Mouse (Mus musculus) neural tube, embryonic 12.5 days (tissue): ENCODE measurements around the gene Tdo2. TPM values are rescaled to one million over a fixed set of nuclear protein-coding genes. Genes with fewer than 3 reads are reported as not detected.

Experiments used
- ATAC-seq: fragments of 200-750 bp; cut with Nextera tagmentation; 2 replicates; pipeline ENCODE4 v1.8.0; 2017; ENCODE audit warnings: low read depth, mild to moderate bottlenecking, moderate TSS enrichment, moderate library complexity; ENCODE audit not compliant: low FRiP score
- H3K27ac ChIP-seq: fragments of 300-500 bp; sonication (generic); 2 replicates; pipeline ENCODE4 v1.5.1; 2016
- H3K27me3 ChIP-seq: fragments of 300-500 bp; sonication (generic); replicated peaks from 2 replicates; pipeline ENCODE4 v1.6.1; 2016; ENCODE audit warnings: mild to moderate bottlenecking
- H3K36me3 ChIP-seq: fragments of 300-500 bp; sonication (generic); 2 replicates; pipeline ENCODE4 v1.6.1; 2016; ENCODE audit warnings: mild to moderate bottlenecking
- H3K4me1 ChIP-seq: fragments of 300-500 bp; sonication (generic); 2 replicates; pipeline ENCODE4 v1.6.1; 2016
- H3K4me2 ChIP-seq: fragments of 300-500 bp; sonication (generic); replicated peaks from 2 replicates; pipeline ENCODE4 v1.6.1; 2016; ENCODE audit warnings: mild to moderate bottlenecking
- H3K4me3 ChIP-seq: fragments of 300-500 bp; sonication (generic); 2 replicates; pipeline ENCODE4 v1.5.1; 2016
- H3K9ac ChIP-seq: fragments of 300-500 bp; sonication (generic); 2 replicates; pipeline ENCODE4 v1.6.1; 2016; ENCODE audit warnings: mild to moderate bottlenecking
- H3K9me3 ChIP-seq: fragments of 300-500 bp; sonication (generic); 2 replicates; pipeline ENCODE4 v1.6.1; 2016; ENCODE audit warnings: mild to moderate bottlenecking
- WGBS: fragments of 180-500 bp; shearing (Covaris S2); methylation state at CpG from one replicate; pipeline ENCODE4 v1.1.7; 2016; 5-methylcytosine and 5-hydroxymethylcytosine counted together
- polyA plus RNA-seq: library from polyadenylated mRNA; unstranded; fragments of >200 nt; fragmentation: Nextera tagmentation; extraction: Ambion mirVana; gene quantifications from 2 replicates; pipeline ENCODE4 v1.2.1, GENCODE M21; 2016

The Tdo2 gene
- polyA plus RNA-seq, 1 experiment from 2014 or later = 0.05 TPM

GRCm38 (mm10) chr3:81981990-81982389 is 6.0 kb upstream of the Tdo2 start, which contains the start of gene Asic5:
TSS of gene Asic5 (plus strand) at chr3:81982290.
- 88% methylated on average over 5 of the region's 5 CpGs for WGBS
- no peaks in the 10 kb centered on the region for H3K36me3 ChIP-seq
- H3K9me3 ChIP-seq = no peaks in the 10 kb centered on the region
- H3K4me2 ChIP-seq = no peak within 1 kb of the TSS
- H3K9ac ChIP-seq = no peak within 1 kb of the TSS
- H3K4me1 ChIP-seq = no peaks in the 10 kb centered on the region
- no peak within 1 kb of the TSS for H3K4me3 ChIP-seq
- no peak for ATAC-seq
- no peak within 1 kb of the TSS for H3K27ac ChIP-seq
- no peaks in the 10 kb centered on the region for H3K27me3 ChIP-seq

GRCm38 (mm10) chr3:81981576-81981975 is 5.6 kb upstream of the Tdo2 start:
- no peaks in the 10 kb centered on the region for H3K9me3 ChIP-seq
- H3K27me3 ChIP-seq = no peaks in the 10 kb centered on the region
- no peak overlapping the region for H3K4me2 ChIP-seq
- ATAC-seq = no peak
- 92% methylated on average over 5 of the region's 5 CpGs for WGBS
- H3K9ac ChIP-seq = no peak overlapping the region
- no peak overlapping the region for H3K4me3 ChIP-seq
- H3K4me1 ChIP-seq = no peaks in the 10 kb centered on the region
- H3K27ac ChIP-seq = no peak overlapping the region
- H3K36me3 ChIP-seq = no peaks in the 10 kb centered on the region

DNA sequence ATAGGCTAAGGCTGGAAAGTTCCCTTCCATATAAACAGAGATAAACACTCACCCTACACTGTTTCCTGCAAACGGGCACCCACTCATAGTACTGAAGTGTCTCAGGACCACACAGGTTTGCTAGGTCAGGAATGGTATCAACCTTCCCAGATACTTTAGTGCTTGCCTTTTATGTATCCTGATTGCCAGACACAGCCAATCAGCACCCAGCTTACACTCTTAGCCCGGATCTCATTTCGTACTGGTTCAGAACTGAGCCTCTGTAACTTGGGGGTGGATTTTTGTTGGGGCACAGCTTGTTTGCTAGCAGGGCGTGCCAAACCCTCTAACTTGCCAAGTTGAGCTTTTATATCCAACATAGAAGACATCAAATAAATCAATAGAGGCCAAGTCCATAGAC is 395 bp downstream of the Tdo2 start:
- 85% methylated on average over 4 of the region's 4 CpGs for WGBS
- H3K9ac ChIP-seq = no peak overlapping the region

DNA sequence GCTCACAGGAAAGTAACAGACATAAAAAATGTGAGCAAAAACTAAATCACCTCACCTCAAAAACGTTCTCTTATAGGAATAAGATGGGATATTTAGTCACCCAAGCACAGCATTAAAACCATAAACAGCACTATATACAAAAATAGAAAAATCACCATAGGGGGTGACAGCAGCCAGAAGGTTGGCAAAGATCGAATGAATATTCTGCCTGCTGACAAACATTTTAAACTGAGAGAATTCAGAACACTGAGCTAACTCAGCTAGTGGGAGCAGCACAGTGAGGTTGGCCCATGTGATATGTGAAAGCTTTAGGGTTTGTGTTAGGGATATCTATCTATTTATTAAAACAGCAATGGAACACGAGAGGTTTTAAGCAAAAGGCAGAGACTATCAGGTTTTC is 11.4 kb downstream of the Tdo2 start:
- no peak overlapping the region for H3K4me3 ChIP-seq
- H3K9me3 ChIP-seq = no peaks in the 10 kb centered on the region
- ATAC-seq = no peak
- no peak overlapping the region for H3K27ac ChIP-seq
- H3K9ac ChIP-seq = no peak overlapping the region
- H3K4me2 ChIP-seq = no peak overlapping the region
- H3K27me3 ChIP-seq = no peaks in the 10 kb centered on the region
- no peaks in the 10 kb centered on the region for H3K36me3 ChIP-seq
- H3K4me1 ChIP-seq = no peaks in the 10 kb centered on the region
- 67% methylated on average over 3 of the region's 3 CpGs for WGBS

More for the DNA sequence above, 395 bp downstream of the Tdo2 start:
- Histone ChIP-seq H3K27me3 (no peaks in the 10 kb centered on the region), H3K36me3 (no peaks in the 10 kb centered on the region), H3K4me2 (no peak overlapping the region), H3K4me1 (no peaks in the 10 kb centered on the region), H3K27ac (no peak overlapping the region), H3K4me3 (no peak overlapping the region), H3K9me3 (no peaks in the 10 kb centered on the region)
- ATAC-seq = no peak

- H3K9ac ChIP-seq = no peak overlapping the region
- no peaks in the 10 kb centered on the region for H3K4me1 ChIP-seq
- H3K9me3 ChIP-seq = no peaks in the 10 kb centered on the region
- no peak for ATAC-seq
- no peak overlapping the region for H3K4me3 ChIP-seq
- no peaks in the 10 kb centered on the region for H3K36me3 ChIP-seq
- H3K27ac ChIP-seq = no peak overlapping the region
- WGBS = 84% methylated on average over 5 of the region's 5 CpGs
- no peaks in the 10 kb centered on the region for H3K27me3 ChIP-seq
- H3K4me2 ChIP-seq = no peak overlapping the region
Measured at GRCm38 (mm10) chr3:81963768-81964167, 12.2 kb downstream of the Tdo2 start.

DNA sequence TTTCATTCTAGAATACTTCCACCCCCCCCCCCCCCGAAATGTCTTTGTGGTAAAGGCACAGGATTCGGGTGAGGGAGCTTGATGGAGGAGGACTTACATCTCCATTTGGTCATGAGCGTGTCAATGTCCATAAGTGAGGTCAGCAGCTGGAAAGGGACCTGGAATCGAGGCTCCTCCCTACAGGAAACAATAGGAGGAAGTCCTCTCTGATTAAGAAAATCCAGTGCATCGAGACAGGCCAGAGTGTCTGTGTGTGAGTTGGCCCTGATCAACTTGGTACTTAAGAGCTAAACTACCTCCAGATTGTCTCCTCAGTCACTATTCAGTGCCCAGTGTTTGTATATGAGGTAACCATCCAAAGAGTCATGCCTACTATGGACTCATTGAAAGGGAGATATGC is 14.7 kb downstream of the Tdo2 start:
- Histone ChIP-seq H3K27me3 (no peaks in the 10 kb centered on the region), H3K4me1 (no peaks in the 10 kb centered on the region), H3K27ac (no peak overlapping the region), H3K4me2 (no peak overlapping the region), H3K4me3 (no peak overlapping the region), H3K9me3 (no peaks in the 10 kb centered on the region), H3K9ac (no peak overlapping the region), H3K36me3 (no peaks in the 10 kb centered on the region)
- ATAC-seq = no peak
- 92% methylated on average over 5 of the region's 5 CpGs for WGBS

GRCm38 (mm10) chr3:81957484-81957883 is 18.5 kb downstream of the Tdo2 start:
- no peak for ATAC-seq
- Histone ChIP-seq H3K4me3 (no peak overlapping the region), H3K9me3 (no peaks in the 10 kb centered on the region), H3K36me3 (no peaks in the 10 kb centered on the region), H3K27me3 (no peaks in the 10 kb centered on the region), H3K4me2 (no peak overlapping the region), H3K4me1 (no peaks in the 10 kb centered on the region), H3K9ac (no peak overlapping the region), H3K27ac (no peak overlapping the region)
- 79% methylated on average over 5 of the region's 5 CpGs for WGBS

- no peak overlapping the region for H3K4me2 ChIP-seq
- H3K36me3 ChIP-seq = no peaks in the 10 kb centered on the region
- H3K9ac ChIP-seq = no peak overlapping the region
- WGBS = 83% methylated on average over 2 of the region's 2 CpGs
- no peaks in the 10 kb centered on the region for H3K9me3 ChIP-seq
- no peak overlapping the region for H3K4me3 ChIP-seq
- no peak overlapping the region for H3K27ac ChIP-seq
- H3K4me1 ChIP-seq = no peaks in the 10 kb centered on the region
- no peaks in the 10 kb centered on the region for H3K27me3 ChIP-seq
- ATAC-seq = no peak
Measured at GRCm38 (mm10) chr3:81951785-81952184, 24.2 kb downstream of the Tdo2 start.

DNA sequence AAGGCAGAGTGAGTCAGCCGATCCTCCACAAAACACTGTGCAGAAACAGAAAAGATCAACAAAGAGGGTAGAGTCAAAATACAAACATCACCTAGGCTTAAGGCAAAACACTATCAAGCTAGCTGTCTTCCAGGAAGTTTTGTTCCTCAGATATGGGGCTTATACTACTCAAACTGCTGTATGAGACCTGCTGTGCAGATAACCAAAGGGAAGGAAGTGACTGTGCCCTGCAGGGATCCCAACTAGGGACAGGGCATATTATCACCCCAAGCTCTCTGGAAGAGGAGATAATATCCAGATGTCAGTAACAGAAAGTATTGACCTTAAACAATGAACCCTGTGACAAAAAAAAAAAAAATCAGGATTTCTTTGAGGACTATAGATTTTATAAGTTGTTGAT is 27.0 kb downstream of the Tdo2 start:
- Histone ChIP-seq H3K36me3 (no peaks in the 10 kb centered on the region), H3K27me3 (no peaks in the 10 kb centered on the region), H3K4me1 (no peaks in the 10 kb centered on the region), H3K4me3 (no peak overlapping the region), H3K4me2 (no peak overlapping the region), H3K9ac (no peak overlapping the region), H3K27ac (no peak overlapping the region), H3K9me3 (no peaks in the 10 kb centered on the region)
- no peak for ATAC-seq
- 88% methylated on average over 1 of the region's 1 CpGs for WGBS

DNA sequence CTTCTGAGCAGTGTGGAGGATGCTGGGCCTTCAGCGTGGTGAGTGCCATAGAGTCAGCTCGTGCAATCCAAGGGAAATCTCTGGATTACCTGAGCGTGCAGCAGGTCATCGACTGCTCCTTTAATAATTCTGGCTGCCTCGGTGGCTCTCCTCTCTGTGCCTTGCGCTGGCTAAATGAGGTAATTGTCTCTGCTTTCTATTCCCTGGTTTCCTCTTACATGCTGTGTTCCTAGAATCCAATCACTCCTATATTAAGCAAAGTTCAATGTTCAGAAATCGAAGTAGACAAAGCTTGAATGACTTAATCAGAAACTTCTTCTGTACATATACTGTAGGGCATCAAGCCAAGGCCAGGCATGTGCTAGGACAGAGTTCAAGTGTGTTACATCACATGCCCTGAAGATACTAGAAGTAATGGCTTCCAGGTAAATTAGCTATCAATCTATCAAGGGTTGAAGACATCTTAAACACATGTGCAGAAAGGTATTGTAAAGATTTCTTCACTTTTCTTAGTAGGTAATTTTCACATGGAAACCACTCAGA is 31.1 kb downstream of the Tdo2 start:
- no peaks in the 10 kb centered on the region for H3K9me3 ChIP-seq
- H3K27me3 ChIP-seq = no peaks in the 10 kb centered on the region
- H3K4me1 ChIP-seq = no peaks in the 10 kb centered on the region
- H3K9ac ChIP-seq = no peak overlapping the region
- H3K4me3 ChIP-seq = no peak overlapping the region
- no peak for ATAC-seq
- no peaks in the 10 kb centered on the region for H3K36me3 ChIP-seq
- no peak overlapping the region for H3K4me2 ChIP-seq
- H3K27ac ChIP-seq = no peak overlapping the region
- 92% methylated on average over 7 of the region's 7 CpGs for WGBS

GRCm38 (mm10) chr3:81943097-81943496 is 32.9 kb downstream of the Tdo2 start:
- no peak overlapping the region for H3K4me2 ChIP-seq
- ATAC-seq = no peak
- no peaks in the 10 kb centered on the region for H3K4me1 ChIP-seq
- no peaks in the 10 kb centered on the region for H3K27me3 ChIP-seq
- 88% methylated on average over 3 of the region's 3 CpGs for WGBS
- no peak overlapping the region for H3K27ac ChIP-seq
- no peak overlapping the region for H3K4me3 ChIP-seq
- H3K36me3 ChIP-seq = no peaks in the 10 kb centered on the region
- no peaks in the 10 kb centered on the region for H3K9me3 ChIP-seq
- no peak overlapping the region for H3K9ac ChIP-seq

DNA sequence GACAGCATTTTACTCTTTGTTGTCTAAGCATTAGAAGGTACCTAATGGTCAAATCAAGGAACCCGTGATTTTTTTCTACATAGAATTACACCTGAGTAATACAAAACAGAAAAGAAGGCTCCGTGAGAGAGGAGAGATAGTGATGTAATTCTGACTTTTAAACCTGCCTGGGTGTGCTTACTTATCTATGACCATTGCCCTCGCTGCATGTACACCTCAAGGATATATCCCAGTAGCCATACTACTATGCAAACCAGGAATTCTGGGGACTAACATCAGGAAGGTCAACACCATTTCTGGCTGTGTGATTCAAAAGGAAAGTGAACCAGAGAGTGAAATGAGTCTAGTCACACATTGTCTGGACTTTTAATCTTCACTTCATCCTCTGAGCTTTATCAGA is 33.7 kb downstream of the Tdo2 start:
- H3K4me2 ChIP-seq = no peak overlapping the region
- no peak for ATAC-seq
- H3K27me3 ChIP-seq = no peaks in the 10 kb centered on the region
- no peak overlapping the region for H3K9ac ChIP-seq
- no peak overlapping the region for H3K4me3 ChIP-seq
- H3K27ac ChIP-seq = no peak overlapping the region
- H3K36me3 ChIP-seq = no peaks in the 10 kb centered on the region
- WGBS = 95% methylated on average over 3 of the region's 3 CpGs
- H3K4me1 ChIP-seq = no peaks in the 10 kb centered on the region
- H3K9me3 ChIP-seq = no peaks in the 10 kb centered on the region

GRCm38 (mm10) chr3:81938924-81939323 is 37.1 kb downstream of the Tdo2 start:
- no peaks in the 10 kb centered on the region for H3K27me3 ChIP-seq
- H3K4me2 ChIP-seq = no peak overlapping the region
- 82% methylated on average over 3 of the region's 3 CpGs for WGBS
- H3K4me3 ChIP-seq = no peak overlapping the region
- no peak overlapping the region for H3K27ac ChIP-seq
- H3K9me3 ChIP-seq = no peaks in the 10 kb centered on the region
- ATAC-seq = no peak
- H3K36me3 ChIP-seq = no peaks in the 10 kb centered on the region
- no peak overlapping the region for H3K9ac ChIP-seq
- no peaks in the 10 kb centered on the region for H3K4me1 ChIP-seq
